Mouse (Mus musculus) forebrain, embryonic 11.5 days (tissue): ENCODE results near the gene Ncmap. TPM values are rescaled to one million over a fixed set of nuclear protein-coding genes. Genes with fewer than 3 reads are reported as not detected.

Experiments used
- ATAC-seq: fragments of 200-750 bp; cut with Nextera tagmentation; replicated peaks from 2 replicates; pipeline ENCODE4 v1.8.0; 2017; ENCODE audit warnings: moderate TSS enrichment; ENCODE audit not compliant: low FRiP score
- DNase-seq: peaks from one replicate; pipeline ENCODE4 v3.0.0-alpha.2; 2017; ENCODE audit warnings: low spot score
- H3K27ac ChIP-seq: fragments of 300-500 bp; sonication (generic); 2 replicates; pipeline ENCODE4 v1.5.1; 2014; ENCODE audit warnings: low read depth, low read length
- H3K27me3 ChIP-seq: fragments of 300-500 bp; sonication (generic); 2 replicates; pipeline ENCODE4 v1.6.1; 2014; ENCODE audit warnings: mild to moderate bottlenecking, low read length, mixed read lengths; ENCODE audit not compliant: control insufficient read depth, insufficient read depth
- H3K36me3 ChIP-seq: fragments of 300-500 bp; sonication (generic); 2 replicates; pipeline ENCODE4 v1.6.1; 2014; ENCODE audit warnings: mild to moderate bottlenecking, low read length, moderate library complexity, mixed read lengths; ENCODE audit not compliant: control insufficient read depth, insufficient read depth
- H3K4me1 ChIP-seq: fragments of 300-500 bp; sonication (generic); replicated peaks from 2 replicates; pipeline ENCODE4 v1.6.1; 2014; ENCODE audit warnings: low read length, mixed read lengths; ENCODE audit not compliant: control insufficient read depth, insufficient read depth
- H3K4me2 ChIP-seq: fragments of 300-500 bp; sonication (generic); 2 replicates; pipeline ENCODE4 v1.6.1; 2014; ENCODE audit warnings: low read depth, mild to moderate bottlenecking, low read length, moderate library complexity, mixed read lengths; ENCODE audit not compliant: severe bottlenecking
- H3K4me3 ChIP-seq: fragments of 300-500 bp; sonication (generic); 2 replicates; pipeline ENCODE4 v1.5.1; 2014; ENCODE audit warnings: low read depth, low read length
- H3K9ac ChIP-seq: fragments of 300-500 bp; sonication (generic); 2 replicates; pipeline ENCODE4 v1.6.1; 2014; ENCODE audit warnings: low read length
- H3K9me3 ChIP-seq: fragments of 300-500 bp; sonication (generic); 2 replicates; pipeline ENCODE4 v1.6.1; 2016; ENCODE audit warnings: low read length, mixed read lengths; ENCODE audit not compliant: control insufficient read depth
- WGBS: fragments of 180-500 bp; shearing (Covaris S2); extraction: QIAGEN DNeasy Blood & Tissue Kit; methylation state at CpG from one replicate; pipeline ENCODE4 v1.1.7; 2014; 5-methylcytosine and 5-hydroxymethylcytosine counted together
- polyA plus RNA-seq: library from polyadenylated mRNA; unstranded; fragments of >200 nt; fragmentation: Nextera tagmentation; extraction: Ambion mirVana; gene quantifications from 2 replicates; pipeline ENCODE4 v1.2.1, GENCODE M21; 2014

Gene Ncmap
- polyA plus RNA-seq, 1 experiment from 2014 or later, result 0.20 TPM

GRCm38 (mm10) chr4:135353794-135354450 lies 44.1 kb downstream of the Ncmap start:
- WGBS, result 22% methylated on average over 12 of the region's 12 CpGs
- ATAC-seq, result no peak
- DNase-seq, result no peak
- H3K9me3 ChIP-seq, result no peaks in the 10 kb centered on the region
- H3K4me1 ChIP-seq, result peaks cover 4% of the 10 kb centered on the region; the same call in 1 of the 2 replicates
- H3K9ac ChIP-seq, result peak overlapping the region; percentile 75
- H3K4me2 ChIP-seq, result peak overlapping the region; percentile 83
- peak overlapping the region; percentile 97 for H3K27ac ChIP-seq
- H3K36me3 ChIP-seq, result peaks cover 4% of the 10 kb centered on the region; the same call in 1 of the 2 replicates
- peak overlapping the region; percentile 98 for H3K4me3 ChIP-seq
- H3K27me3 ChIP-seq, result no peaks in the 10 kb centered on the region

DNA sequence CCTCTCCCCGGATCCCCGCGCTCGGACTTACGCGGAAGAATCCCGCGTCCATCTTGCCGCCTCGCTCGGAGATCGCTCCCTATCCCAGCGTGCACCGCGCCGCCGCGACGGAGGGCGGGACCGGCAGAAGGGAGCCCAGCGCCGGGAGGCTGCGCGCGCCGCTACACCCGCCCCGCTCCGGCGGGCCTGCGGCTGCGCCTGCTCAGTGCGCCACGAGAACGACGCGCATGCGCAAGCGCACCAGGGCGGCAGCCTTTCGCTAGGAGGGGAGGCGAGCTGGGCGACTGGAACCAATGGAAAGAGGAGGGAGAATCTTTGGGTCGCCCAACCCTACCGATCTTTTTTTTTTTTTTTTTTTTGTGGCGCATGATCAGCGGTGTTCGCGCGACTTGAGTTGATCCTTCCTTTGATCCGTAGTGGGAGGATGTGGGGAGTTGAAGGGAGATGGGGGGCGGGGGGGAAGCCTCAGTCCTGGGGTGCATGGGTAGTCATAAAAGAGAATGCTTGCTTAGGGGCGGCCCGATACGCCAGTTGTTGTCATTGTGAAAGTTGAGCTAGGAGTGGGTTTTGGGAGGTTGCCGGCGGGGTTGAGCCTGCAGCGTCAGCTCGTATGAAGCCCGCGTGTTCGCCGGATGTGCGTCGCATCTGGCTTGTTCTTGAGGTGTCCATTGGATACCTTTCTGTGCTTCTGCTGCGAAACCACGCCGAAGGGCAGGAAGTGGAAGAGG lies 44.8 kb downstream of the Ncmap start, which contains the start of gene Srrm1:
TSS of gene Srrm1 (minus strand) at position 256 of the 728 bp plus-strand sequence.
- Histone ChIP-seq H3K4me2 (peak within 1 kb of the TSS; percentile 88), H3K9ac (peak within 1 kb of the TSS; percentile 89), H3K36me3 (peaks cover 4% of the 10 kb centered on the region; the same call in 1 of the 2 replicates), H3K27ac (peak within 1 kb of the TSS; percentile 97), H3K4me3 (peak within 1 kb of the TSS; percentile 98), H3K27me3 (no peaks in the 10 kb centered on the region), H3K9me3 (no peaks in the 10 kb centered on the region), H3K4me1 (peaks cover 4% of the 10 kb centered on the region; the same call in 1 of the 2 replicates)
- ATAC-seq, result peak; percentile 94
- under 1% methylated on average over 69 of the region's 69 CpGs for whole genome bisulfite sequencing
- DNase-seq, result peak; percentile 99

DNA sequence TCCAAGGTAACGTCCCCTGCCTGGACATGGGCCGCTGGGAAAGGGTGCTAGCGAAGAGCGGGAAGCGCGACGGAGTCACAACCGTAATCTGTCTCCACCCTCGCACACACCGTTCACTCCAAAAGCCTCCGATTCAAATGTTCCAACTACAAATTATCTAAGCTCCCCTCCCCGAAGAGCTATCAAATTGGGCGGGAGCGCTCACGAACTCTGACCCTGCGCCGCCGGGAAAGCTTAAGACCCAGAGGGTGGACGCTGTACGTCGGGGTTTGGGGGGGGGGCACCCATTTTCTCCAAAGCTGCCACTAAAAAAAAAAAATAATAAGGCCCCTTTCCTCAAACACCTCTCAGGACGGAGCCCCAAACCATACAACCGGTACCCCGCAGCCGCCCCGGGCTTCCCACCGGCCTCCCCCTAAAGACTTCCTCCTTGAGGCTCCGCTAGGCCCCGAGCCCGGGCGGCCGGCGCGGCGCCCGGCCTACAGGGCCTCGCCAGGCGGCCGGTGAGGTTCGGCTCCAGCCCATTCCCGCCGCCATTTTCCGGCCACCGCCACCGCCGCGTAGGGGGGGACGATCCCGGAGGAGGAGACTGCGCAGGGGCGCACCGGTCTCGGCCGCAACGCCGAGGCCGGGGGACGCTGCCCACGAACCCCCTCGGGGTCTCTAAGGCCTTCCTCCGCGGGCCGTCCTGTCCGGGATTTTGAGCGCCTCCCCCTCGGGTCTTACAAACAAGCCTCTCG lies 45.5 kb downstream of the Ncmap start:
- Histone ChIP-seq H3K36me3 (peaks cover 4% of the 10 kb centered on the region; the same call in 1 of the 2 replicates), H3K9ac (peak overlapping the region; percentile 89), H3K4me1 (peaks cover 4% of the 10 kb centered on the region; the same call in 1 of the 2 replicates), H3K4me2 (peak overlapping the region; percentile 88), H3K4me3 (peak overlapping the region; percentile 98), H3K9me3 (no peaks in the 10 kb centered on the region), H3K27me3 (no peaks in the 10 kb centered on the region), H3K27ac (peak overlapping the region; percentile 66)
- DNase-seq (peak; percentile 69), ATAC-seq (peak; percentile 56)
- under 1% methylated on average over 62 of the region's 67 CpGs for WGBS

DNA sequence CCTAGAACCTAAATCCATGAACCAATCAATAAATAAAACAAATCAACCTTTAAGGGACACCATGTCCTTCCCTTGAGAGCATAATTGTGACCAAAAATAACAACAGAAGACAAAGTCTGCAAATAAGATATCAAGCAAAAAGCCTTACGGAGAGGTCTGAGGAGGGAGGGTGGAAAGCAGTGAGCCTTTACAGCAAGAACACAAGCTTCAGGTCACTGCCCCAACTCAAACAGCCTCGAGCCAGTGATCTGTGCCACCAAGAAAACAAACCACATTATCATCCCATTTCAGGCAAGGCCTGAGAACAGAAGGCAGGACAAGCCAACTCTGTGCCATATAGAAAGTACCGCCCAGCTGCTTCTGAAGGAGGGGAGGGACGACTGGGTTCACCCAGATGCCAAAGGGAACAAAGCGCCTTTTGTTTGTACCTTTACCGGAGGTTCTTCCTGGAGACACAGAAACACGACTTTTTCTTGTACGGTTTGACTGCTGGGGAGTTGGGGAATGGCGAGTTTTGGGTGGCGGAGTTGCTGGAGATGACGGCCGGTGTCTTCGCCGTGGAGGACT lies 60.6 kb downstream of the Ncmap start:
- Histone ChIP-seq H3K9ac (no peak overlapping the region), H3K36me3 (peaks cover 32% of the 10 kb centered on the region; the same call in 1 of the 2 replicates), H3K4me2 (no peak overlapping the region), H3K27me3 (no peaks in the 10 kb centered on the region), H3K9me3 (no peaks in the 10 kb centered on the region), H3K4me3 (no peak overlapping the region), H3K4me1 (no peaks in the 10 kb centered on the region), H3K27ac (no peak overlapping the region)
- DNase-seq (no peak), ATAC-seq (no peak)
- WGBS, result 87% methylated on average over 14 of the region's 14 CpGs

DNA sequence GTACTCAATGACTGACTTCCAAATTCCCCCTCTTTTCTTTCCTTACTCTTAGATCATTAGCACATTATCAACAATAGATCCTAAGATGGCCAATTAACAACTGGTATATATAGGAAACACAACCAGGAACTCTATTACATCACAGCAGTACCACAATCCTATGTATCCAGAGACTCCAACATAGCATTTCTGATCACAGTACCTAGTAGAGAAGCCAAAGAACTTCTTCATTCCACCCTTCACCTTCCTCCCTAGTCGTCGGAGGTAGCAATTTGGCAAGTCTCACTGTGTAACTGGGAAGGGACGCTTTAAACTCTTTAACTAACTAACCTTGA lies 62.0 kb downstream of the Ncmap start:
- Histone ChIP-seq H3K4me2 (no peak overlapping the region), H3K9me3 (no peaks in the 10 kb centered on the region), H3K4me1 (no peaks in the 10 kb centered on the region), H3K36me3 (peaks cover 36% of the 10 kb centered on the region), H3K9ac (no peak overlapping the region), H3K27me3 (no peaks in the 10 kb centered on the region), H3K4me3 (no peak overlapping the region), H3K27ac (no peak overlapping the region)
- ATAC-seq (no peak), DNase-seq (no peak)
- 96% methylated on average over 3 of the region's 3 CpGs for WGBS

- WGBS, result 93% methylated on average over 9 of the region's 9 CpGs
- H3K36me3 ChIP-seq, result peaks cover 37% of the 10 kb centered on the region
- H3K4me1 ChIP-seq, result no peaks in the 10 kb centered on the region
- DNase-seq (no peak), ATAC-seq (no peak)
- H3K4me3 ChIP-seq, result no peak overlapping the region
- no peak overlapping the region for H3K4me2 ChIP-seq
- no peaks in the 10 kb centered on the region for H3K9me3 ChIP-seq
- H3K27ac ChIP-seq, result no peak overlapping the region
- no peak overlapping the region for H3K9ac ChIP-seq
- H3K27me3 ChIP-seq, result no peaks in the 10 kb centered on the region
These were observed 62.6 kb downstream of the Ncmap start for GRCm38 (mm10) chr4:135335327-135336022.

- ATAC-seq (no peak), DNase-seq (no peak)
- Histone ChIP-seq H3K9ac (no peak overlapping the region), H3K4me3 (no peak overlapping the region), H3K36me3 (peaks cover 20% of the 10 kb centered on the region), H3K27ac (no peak overlapping the region), H3K4me2 (no peak overlapping the region), H3K9me3 (no peaks in the 10 kb centered on the region), H3K27me3 (no peaks in the 10 kb centered on the region), H3K4me1 (no peaks in the 10 kb centered on the region)
- WGBS, result 96% methylated on average over 3 of the region's 3 CpGs
These were observed 71.6 kb downstream of the Ncmap start for GRCm38 (mm10) chr4:135326469-135326868.

GRCm38 (mm10) chr4:135326046-135326445 lies 72.0 kb downstream of the Ncmap start:
- Histone ChIP-seq H3K36me3 (peaks cover 18% of the 10 kb centered on the region), H3K27me3 (no peaks in the 10 kb centered on the region), H3K4me2 (no peak overlapping the region), H3K9ac (no peak overlapping the region), H3K27ac (no peak overlapping the region), H3K4me3 (no peak overlapping the region), H3K9me3 (no peaks in the 10 kb centered on the region), H3K4me1 (no peaks in the 10 kb centered on the region)
- ATAC-seq (no peak), DNase-seq (no peak)
